Mouse (Mus musculus) heart, adult 2 months (tissue): ENCODE measurements around the gene Ptprm. TPM values are rescaled to one million over a fixed set of nuclear protein-coding genes. Genes with fewer than 3 reads are reported as not detected.

Experiments used
- DNase-seq, 2 experiments: peaks; one replicate each; pipeline ENCODE4 v3.0.0; 2021
- H3K27ac ChIP-seq: fragments of 200-600 bp; 2 replicates; pipeline ENCODE4 v1.8.1; 2022
- H3K27me3 ChIP-seq: fragments of 200-500 bp; 2 replicates; pipeline ENCODE4 v1.6.1; 2012; ENCODE audit warnings: mild to moderate bottlenecking, low read length, inconsistent platforms, mixed read lengths; ENCODE audit not compliant: control insufficient read depth, insufficient read depth
- H3K36me3 ChIP-seq: fragments of 200-500 bp; 2 replicates; pipeline ENCODE4 v1.6.1; 2012; ENCODE audit warnings: low read length, inconsistent platforms; ENCODE audit not compliant: control insufficient read depth, insufficient read depth
- H3K4me1 ChIP-seq: fragments of 200-500 bp; 2 replicates; pipeline ENCODE4 v1.6.1; 2011; ENCODE audit warnings: low read length; ENCODE audit not compliant: control insufficient read depth, insufficient read depth
- H3K4me3 ChIP-seq: fragments of 200-600 bp; 2 replicates; pipeline ENCODE4 v1.8.1; 2022
- H3K79me2 ChIP-seq: fragments of 200-500 bp; replicated peaks from 2 replicates; pipeline ENCODE4 v1.6.1; 2012; ENCODE audit warnings: mild to moderate bottlenecking, inconsistent platforms, low read length, moderate library complexity, mixed read lengths; ENCODE audit not compliant: control insufficient read depth, insufficient read depth
- H3K9ac ChIP-seq: fragments of 200-500 bp; 2 replicates; pipeline ENCODE4 v1.6.1; 2012; ENCODE audit warnings: low read depth, mild to moderate bottlenecking, control low read depth, inconsistent platforms, low read length, mixed read lengths
- CTCF ChIP-seq: fragments of 200-600 bp; IDR thresholded peaks from 2 replicates; pipeline ENCODE4 v1.8.1; 2022; ENCODE audit warnings: antibody characterized with exemption, mild to moderate bottlenecking, moderate library complexity
- EP300 ChIP-seq: fragments of 200-500 bp; IDR thresholded peaks from 2 replicates; pipeline ENCODE4 v1.6.1; 2011; ENCODE audit warnings: low read depth, low read length, control low read depth; ENCODE audit not compliant: insufficient read depth
- POLR2A ChIP-seq: fragments of 200-500 bp; IDR thresholded peaks from 2 replicates; pipeline ENCODE4 v1.6.1; 2011; ENCODE audit warnings: mild to moderate bottlenecking, low read depth, low read length, control low read depth; ENCODE audit not compliant: insufficient read depth
- WGBS: fragments of 180-500 bp; shearing (Covaris S2); methylation state at CpG from one replicate; pipeline ENCODE4 v1.1.7; 2018; 5-methylcytosine and 5-hydroxymethylcytosine counted together
- intact Hi-C: fragments of 180-260 bp; cut with DNase I; formaldehyde crosslinking; loops from one replicate; pipeline ENCODE4 v1.15.1; 2025
- polyA plus RNA-seq: library from polyadenylated mRNA; depleted of rRNA; stranded (reverse); fragments of >200 nt; gene quantifications from 2 replicates; pipeline ENCODE4 v1.2.3, GENCODE M21; 2012
- total RNA-seq, 2 experiments: library from RNA; stranded (reverse); gene quantifications; 2 replicates each; pipeline ENCODE4 v1.2.3; 2021

Gene Ptprm
- total and polyA plus RNA-seq, 3 experiments = 34.6 to 88.5 (median 78.9) TPM

DNA sequence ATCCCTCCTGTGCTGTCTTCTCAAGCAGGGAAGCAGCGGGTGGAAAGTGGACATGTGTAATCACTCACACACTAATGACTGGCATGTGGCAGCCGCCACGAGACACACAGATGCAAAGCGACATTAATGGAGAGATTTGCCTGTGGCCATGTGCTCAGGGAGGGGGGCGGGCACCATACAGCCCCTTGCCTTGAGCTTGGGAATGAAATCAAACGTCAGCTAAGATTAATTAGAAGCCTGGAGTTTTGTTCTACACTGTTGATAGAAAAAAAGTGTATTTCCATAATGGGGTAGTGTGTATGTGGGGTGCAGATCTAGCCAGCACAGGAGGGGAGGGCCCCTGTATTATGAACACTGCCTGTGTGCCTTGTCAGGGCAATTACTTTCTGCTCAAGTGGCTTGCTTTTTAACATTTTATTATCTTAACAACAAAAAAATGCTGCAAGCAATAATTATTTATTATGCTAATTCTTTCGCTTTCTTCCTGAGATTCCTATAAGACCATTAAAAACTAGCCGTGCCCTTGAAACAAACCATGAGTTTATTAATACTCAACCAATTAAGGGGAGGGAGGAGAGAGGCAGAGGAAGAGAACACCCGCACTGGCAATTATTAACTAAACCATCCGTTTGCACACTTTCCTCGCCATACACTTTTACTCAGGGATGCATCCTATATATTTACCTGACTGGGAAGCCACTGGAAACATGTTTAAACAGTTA, 30.3 kb downstream of the Ptprm start:
- no peaks in the 10 kb centered on the region for H3K27me3 ChIP-seq
- 72% methylated on average over 11 of the region's 11 CpGs for WGBS
- no peak overlapping the region for H3K4me3 ChIP-seq
- H3K36me3 ChIP-seq = peaks cover 6% of the 10 kb centered on the region
- H3K79me2 ChIP-seq = peaks cover 11% of the 10 kb centered on the region
- intact Hi-C loops = no loop called here
- TF ChIP-seq POLR2A = no peak
- no peak for TF ChIP-seq EP300
- peaks cover 13% of the 10 kb centered on the region for H3K4me1 ChIP-seq
- H3K9ac ChIP-seq = no peak overlapping the region
- DNase-seq = no peak
- H3K27ac ChIP-seq = no peak overlapping the region

- TF ChIP-seq POLR2A (no peak), EP300 (no peak), CTCF (no peak)
- H3K27me3 ChIP-seq = no peaks in the 10 kb centered on the region
- peaks cover 24% of the 10 kb centered on the region for H3K4me1 ChIP-seq
- H3K4me3 ChIP-seq = no peak overlapping the region
- WGBS = 52% methylated on average over 4 of the region's 4 CpGs
- H3K9ac ChIP-seq = no peak overlapping the region
- peaks cover 31% of the 10 kb centered on the region for H3K36me3 ChIP-seq
- peaks cover 14% of the 10 kb centered on the region for H3K79me2 ChIP-seq
- no peak for DNase-seq
- intact Hi-C loops = loop anchor here (2.0 kb wide), 1 partner anchor 40 kb away; the partner anchor contains the start of gene Ptprm
- H3K27ac ChIP-seq = 0 out of 2 replicates have a peak overlapping the region, but pooled peaks have one; percentile 7
Observed at GRCm38 (mm10) chr17:67314491-67315205, 39.6 kb downstream of the Ptprm start.

DNA sequence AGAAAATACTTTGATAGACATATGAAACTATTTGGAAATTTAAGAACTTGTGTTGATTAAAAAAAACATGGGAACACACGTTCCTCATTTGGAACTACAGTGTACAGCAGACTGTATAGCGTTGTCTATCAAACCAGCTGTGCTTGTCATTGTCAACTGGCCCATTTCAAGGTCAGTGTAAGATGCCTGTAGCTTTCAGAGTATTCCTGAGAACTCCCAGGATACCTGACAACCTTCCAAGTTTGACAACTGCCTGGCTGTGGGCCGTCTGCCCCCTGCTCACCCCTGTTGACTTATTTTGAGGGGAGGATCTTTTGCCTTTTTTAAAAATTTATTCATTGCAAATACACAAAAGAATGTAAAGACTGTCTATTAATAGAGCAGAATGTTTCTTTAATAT, 45.8 kb downstream of the Ptprm start:
- no peaks in the 10 kb centered on the region for H3K27me3 ChIP-seq
- H3K4me3 ChIP-seq = no peak overlapping the region
- peaks cover 28% of the 10 kb centered on the region for H3K4me1 ChIP-seq
- no peak overlapping the region for H3K9ac ChIP-seq
- intact Hi-C loops = loop anchor here (5.0 kb wide), 1 partner anchor 126 kb away; no protein-coding TSS in a partner anchor
- TF ChIP-seq EP300 (no peak), CTCF (no peak), POLR2A (no peak)
- H3K27ac ChIP-seq = peak overlapping the region; percentile 89
- H3K79me2 ChIP-seq = peaks cover 15% of the 10 kb centered on the region
- DNase-seq = no peak
- H3K36me3 ChIP-seq = peaks cover 25% of the 10 kb centered on the region
- 43% methylated on average over 3 of the region's 3 CpGs for WGBS

- WGBS = 80% methylated on average over 10 of the region's 10 CpGs
- H3K27me3 ChIP-seq = no peaks in the 10 kb centered on the region
Observed at GRCm38 (mm10) chr17:67306066-67306845, 48.0 kb downstream of the Ptprm start.

DNA sequence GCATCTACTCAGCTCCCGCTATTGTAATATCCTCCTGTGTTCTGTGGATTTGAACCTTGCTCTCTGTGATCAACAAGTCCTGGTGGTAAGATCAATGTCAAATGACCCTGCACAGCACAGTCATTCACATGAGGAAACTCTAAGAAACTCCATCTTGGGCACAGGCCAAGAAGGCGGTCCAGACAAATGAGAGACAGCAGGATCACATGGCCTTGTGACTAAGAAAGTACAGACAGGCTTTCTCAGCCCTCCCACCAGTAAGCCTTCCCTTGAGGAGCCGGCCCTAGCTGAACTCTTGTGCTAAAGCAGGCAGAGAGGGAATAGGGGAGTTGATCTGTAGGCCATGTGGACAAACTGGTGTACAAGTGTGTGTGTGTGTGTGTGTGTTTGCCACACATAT, 49.4 kb downstream of the Ptprm start:
- Histone ChIP-seq H3K9ac (no peak overlapping the region), H3K79me2 (peaks cover 14% of the 10 kb centered on the region), H3K4me3 (no peak overlapping the region), H3K27ac (no peak overlapping the region), H3K36me3 (peaks cover 18% of the 10 kb centered on the region), H3K27me3 (no peaks in the 10 kb centered on the region), H3K4me1 (peaks cover 22% of the 10 kb centered on the region)
- WGBS = 39% methylated on average over 3 of the region's 3 CpGs
- 0 out of 2 replicates have a peak, but pooled peaks have one; percentile 4 for TF ChIP-seq CTCF
- no peak for TF ChIP-seq EP300
- intact Hi-C loops = loop anchor here (5.0 kb wide), 1 partner anchor 123 kb away; no protein-coding TSS in a partner anchor
- DNase-seq = peak; percentile 53 to 54

More at GRCm38 (mm10) chr17:67306066-67306845, 48.0 kb downstream of the Ptprm start:
- TF ChIP-seq POLR2A (no peak), CTCF (no peak), EP300 (no peak)
- H3K79me2 ChIP-seq = peaks cover 13% of the 10 kb centered on the region
- intact Hi-C loops = loop anchor here (5.0 kb wide), 1 partner anchor 124 kb away; no protein-coding TSS in a partner anchor
- no peak overlapping the region for H3K4me3 ChIP-seq
- no peak overlapping the region for H3K9ac ChIP-seq
- H3K4me1 ChIP-seq = peaks cover 22% of the 10 kb centered on the region
- no peak for DNase-seq
- H3K27ac ChIP-seq = no peak overlapping the region
- H3K36me3 ChIP-seq = peaks cover 29% of the 10 kb centered on the region
